Mouse (Mus musculus): Measurements from ENCODE around the gene Akt3.
A peak's percentile ranks its signal among the peaks of the same experiment; 100 is the strongest.

Akt3 gene

DNA sequence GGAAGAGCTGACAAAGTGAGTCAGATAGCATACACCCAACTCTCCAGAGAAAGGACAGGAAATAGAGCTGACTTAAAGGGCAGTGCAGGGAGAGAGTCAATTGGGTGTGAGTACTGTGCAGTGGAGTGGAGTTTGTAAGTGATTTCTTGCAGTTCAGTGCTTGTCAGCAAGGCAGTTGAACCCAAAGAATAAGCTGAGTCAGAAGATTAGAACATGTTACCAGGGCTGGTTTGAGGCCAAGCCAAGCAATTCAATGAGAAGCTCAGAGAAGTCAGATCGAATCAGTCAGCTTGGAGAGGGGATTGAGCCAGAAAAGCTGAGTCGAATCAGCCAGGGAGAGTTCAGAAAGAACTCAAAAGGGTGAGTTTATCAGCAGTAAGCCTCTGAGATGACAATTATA, 196.2 kb downstream of the Akt3 start:
- no peak for DNase-seq (ENCODE audit: extremely low read depth, insufficient read length, low spot score)

DNA sequence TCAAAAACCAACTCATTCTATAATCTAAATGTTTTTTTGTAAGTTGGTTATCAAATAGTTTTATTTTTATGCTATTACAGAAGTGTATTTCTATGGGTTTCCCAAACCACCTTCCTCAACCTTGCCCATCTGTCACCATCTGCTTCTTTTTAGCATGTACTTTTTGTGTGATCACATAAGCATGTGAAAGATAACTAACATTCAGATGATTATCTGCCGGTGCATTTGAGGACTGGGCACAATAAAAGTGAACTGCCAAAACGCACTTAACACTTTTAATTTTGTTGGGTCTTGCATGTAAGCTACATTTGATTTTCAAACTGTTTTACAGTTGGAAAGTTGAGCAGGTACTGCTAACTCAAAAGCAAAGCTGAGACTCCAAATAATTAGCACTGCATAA, 203.1 kb downstream of the Akt3 start:
- no peak for DNase-seq (ENCODE audit: extremely low read depth, insufficient read length, low spot score)

DNA sequence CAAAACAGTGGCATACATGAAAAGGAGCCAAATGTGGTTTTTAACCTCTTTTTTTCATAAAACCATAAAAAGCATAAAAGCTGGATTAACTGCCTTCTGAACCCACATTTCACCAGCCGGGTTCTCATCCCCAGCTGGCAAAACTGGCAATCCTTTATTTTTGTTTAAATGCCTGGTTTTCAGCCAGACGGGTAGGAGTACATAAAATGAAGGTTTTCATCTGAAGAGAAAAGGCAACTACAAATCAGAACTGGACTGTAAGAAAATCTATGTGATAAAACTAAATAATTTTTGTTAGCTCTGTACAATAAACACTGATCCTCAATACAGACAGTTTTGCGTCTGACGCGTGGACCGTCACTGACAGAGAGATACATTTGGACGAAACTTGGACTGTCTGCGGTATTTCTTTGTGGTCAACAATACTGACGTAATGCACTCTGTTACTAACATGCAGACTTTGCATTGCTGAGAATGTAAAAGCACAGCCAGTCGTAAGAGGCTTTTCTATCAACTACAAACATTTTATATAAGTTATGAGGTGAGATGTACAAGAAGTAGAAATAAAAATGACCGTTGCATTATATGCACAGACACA, 206.5 kb downstream of the Akt3 start:
- no peak for DNase-seq (ENCODE audit: extremely low read depth, insufficient read length, low spot score)

DNA sequence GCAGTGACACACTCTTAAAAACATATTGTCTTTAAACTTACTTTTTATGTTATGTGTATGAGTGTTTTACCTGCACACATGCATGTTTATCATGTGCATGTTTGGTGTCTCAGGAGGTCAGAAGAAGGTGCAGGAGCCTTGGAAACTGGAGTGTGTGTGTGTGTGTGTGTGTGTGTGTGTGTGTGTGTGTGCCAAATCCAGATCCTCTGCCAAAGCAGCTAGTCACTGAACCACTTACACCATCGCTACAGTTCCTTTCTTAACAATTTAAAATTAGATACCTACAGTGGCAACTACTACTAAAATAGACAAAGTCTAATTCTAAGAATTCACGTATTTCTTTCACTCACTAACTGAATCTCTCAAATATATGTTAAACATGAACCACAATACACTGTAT, 209.2 kb downstream of the Akt3 start:
- no peak for DNase-seq (ENCODE audit: extremely low read depth, insufficient read length, low spot score)

DNA sequence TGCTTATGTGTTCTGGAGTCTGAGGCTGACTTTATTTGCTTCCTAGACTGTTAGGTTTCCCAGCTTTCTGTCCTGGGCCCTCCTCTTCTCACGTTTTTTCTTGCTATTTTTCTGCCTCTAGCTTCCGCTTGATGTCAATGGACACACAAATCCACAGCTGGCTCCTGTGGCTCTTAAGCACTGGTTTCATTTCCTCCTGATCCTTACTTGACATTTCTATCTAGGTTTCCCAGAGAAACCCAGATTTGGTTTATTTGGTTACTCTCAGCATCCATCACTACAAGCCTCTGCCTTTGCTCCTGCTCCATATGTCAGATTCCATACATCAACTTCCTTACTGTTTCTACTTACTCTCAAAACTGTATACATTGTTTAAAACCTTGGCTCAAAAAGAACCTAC, 211.0 kb downstream of the Akt3 start:
- DNase-seq (ENCODE audit: extremely low read depth, insufficient read length, low spot score): no peak

DNA sequence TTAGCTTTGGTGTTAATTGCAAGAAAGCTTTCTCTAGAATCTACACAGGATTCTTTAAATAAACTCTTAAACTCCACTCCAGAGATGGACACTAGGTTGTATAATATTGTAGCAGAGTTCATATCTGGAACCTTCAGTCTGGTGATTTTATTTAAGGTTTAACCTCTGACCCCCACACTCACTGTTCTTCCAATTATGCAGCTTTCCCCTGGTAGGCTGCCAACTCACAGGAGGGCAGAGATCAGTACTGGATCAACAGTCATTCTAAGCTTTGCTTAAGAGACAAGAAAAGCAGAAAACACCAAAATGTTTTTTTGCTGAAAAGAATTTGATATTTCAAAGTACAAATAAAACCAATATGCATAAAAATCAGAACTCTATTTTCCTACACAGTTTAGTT, 212.1 kb downstream of the Akt3 start:
- no peak for DNase-seq (ENCODE audit: extremely low read depth, insufficient read length, low spot score)

DNA sequence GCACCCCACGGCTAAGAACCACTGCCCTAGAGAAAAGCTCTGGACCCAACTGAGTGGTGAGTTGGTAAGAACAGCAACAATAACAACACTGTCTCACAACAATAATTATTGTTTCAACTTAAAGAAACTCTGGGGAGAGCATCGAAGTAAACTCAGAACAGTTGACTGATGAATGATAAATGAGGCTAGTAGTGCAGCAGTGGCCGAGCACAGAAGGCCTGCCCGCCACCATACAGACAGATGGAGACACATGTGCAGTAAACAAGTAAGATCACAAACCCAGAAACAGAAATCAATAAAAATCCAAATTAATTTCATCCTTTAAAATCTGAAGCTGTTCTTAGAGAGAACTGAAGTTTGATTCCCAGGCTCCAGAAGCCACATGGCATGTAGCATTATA, 217.9 kb downstream of the Akt3 start:
- DNase-seq (ENCODE audit: extremely low read depth, insufficient read length, low spot score): no peak

DNA sequence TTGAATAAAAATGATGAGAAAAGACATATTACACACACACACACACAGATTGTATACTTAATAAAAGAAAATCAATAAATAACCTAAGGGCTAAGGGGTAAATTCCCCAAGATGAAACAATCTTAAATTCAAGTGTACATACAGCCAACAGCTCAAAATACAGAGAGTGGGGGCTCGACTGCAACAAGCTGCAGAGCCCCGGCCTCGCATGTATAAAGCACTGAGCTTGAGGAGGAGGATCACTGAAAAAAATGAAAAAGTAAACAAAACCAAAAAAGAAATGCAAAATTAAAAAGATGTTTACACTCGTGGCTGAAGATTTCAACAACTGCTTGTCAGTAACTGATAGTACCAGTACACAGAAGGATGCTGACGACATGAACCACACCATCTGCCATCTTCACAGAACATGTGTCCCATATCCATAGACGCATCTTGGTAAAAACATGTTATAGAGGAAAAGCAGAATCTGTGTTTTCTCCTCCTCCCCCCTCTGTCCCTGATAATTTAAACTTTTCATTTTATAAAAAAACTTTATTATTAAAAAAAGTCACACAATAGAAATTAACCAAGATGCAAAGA, 218.8 kb downstream of the Akt3 start:
- DNase-seq (ENCODE audit: extremely low read depth, insufficient read length, low spot score): no peak

DNA sequence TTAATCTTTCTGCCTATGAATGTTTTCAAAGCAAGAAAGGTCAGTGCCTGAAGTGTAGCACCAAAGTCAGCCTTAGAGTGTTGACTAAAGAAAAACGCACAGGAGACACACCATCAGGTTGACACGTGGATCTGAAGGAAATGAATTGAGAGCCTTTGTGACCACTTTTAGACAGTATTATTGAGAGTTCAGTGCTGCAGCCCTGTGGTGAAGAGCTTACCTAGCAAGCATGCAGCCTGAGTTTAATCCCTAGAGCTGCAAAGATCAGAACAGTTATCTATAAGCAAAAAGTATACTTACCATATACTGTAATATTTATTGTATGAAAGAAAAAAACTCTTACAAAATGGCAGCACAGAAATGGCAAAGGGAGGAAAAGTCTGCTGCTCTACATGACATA, 219.6 kb downstream of the Akt3 start:
- no peak for DNase-seq (ENCODE audit: extremely low read depth, insufficient read length, low spot score)

DNA sequence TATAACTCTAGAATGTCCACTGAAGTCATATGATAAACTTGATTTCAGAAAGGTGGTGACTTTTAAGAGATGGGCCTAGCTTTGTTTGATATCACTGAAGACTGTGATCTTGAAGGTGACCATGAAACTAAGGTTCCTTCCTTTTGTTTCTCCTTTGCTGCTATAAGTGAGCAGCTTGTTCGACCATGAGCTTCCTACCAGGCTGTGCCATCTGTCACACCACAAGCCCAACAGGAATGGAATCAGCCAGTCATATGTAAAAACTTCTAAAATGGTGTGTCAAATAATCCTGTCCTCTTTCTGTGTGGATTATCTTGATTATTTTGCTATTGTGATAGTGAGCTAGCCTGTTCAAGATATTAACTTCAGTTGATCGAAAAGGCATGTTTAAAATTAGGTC, 222.5 kb downstream of the Akt3 start:
- no peak for DNase-seq (ENCODE audit: extremely low read depth, insufficient read length, low spot score)

DNA sequence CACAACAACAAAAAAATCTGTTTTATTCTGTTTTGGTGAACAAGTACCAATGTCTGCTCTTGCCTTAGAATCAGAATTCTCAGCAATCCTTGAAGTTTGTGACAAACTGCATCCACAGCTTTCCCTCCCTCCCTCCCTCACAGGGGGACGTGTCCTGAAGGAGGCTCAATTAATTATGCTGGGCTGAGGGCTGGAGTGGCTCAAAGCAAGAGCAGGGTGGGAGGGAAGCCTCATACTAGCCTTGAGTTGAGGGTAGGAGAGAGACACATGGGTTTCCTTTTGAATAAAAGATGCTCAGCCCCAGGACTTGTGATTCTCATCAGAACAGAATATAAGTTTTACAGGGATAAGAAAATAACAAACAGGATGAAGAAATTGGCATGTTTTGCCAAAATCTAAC, 225.8 kb downstream of the Akt3 start:
- no peak for DNase-seq (ENCODE audit: extremely low read depth, insufficient read length, low spot score)

DNA sequence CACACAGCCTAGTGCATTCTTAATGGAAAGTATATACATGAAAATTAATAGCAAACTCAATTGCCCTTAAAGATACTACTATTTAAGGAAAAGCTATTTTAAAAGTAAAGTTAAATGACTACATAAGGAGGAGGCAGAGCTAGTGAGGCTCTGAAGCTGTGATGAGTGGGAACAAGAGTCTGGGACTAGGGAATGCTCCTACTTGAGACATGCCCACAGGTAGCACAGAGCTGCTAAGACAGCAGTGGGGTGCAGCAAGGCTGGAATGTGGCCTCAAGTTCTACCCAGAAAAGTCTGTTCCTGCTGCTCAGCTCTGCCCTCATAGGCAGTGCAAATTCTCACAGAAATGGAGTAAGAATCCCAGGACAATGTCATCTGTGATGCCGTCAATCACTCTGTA, 226.8 kb downstream of the Akt3 start:
- DNase-seq (ENCODE audit: extremely low read depth, insufficient read length, low spot score): no peak

DNA sequence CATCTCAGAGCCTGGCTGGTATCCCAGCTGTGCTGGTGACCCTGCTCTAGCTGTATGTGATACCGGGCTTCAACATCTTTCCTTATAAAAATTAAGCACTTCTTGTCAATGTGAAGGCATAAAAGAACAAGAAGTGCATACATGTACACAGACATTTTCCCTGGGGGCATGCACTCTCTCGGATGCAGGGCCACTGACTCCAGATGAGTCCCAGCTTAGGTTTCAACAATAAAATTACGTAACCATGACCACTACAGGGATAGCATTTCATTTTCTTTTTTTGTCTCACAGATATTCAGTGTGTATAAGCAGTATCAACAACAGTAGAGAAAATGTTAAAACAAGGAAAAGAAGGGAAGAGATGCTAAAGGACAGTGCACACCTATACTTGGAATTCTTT, 227.3 kb downstream of the Akt3 start:
- DNase-seq (ENCODE audit: extremely low read depth, insufficient read length, low spot score): no peak

DNA sequence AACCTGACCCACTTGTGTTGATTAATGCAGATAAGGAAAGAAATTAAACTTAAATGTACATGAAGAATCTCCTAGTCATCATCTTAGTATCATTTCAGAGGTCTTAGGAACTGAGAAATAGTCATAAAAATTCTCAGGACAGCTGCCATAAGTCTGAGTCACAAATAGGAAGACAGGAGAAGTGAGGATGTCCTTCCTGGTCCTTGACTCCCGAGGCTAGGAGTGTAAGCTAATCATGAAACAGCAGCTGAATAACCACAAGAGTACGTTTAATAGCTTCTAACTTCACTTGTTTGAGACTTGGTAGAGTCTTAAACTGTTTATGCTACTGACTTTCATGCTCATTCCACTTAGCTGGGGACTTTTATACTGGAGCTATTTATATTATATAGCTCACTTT, 229.0 kb downstream of the Akt3 start:
- no peak for DNase-seq (ENCODE audit: extremely low read depth, insufficient read length, low spot score)

DNA sequence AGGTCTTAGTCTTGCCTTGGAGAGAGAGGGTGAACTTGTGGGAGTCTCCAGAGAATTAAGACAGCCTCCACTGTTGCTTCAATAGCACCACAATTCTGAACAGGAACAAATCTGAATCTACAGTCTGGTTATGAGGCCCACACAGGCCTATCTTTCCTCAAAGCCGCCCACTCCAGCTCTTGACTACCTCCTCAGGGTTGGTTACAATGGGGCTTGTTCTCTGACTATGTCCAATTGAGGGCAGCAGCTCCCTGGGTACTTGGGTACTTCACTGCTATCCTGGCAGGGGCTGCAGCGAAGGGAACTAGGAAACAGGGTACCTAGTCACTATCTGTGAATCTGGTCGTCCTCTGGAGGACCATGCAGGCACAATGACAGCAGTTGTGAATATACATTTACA, 230.3 kb downstream of the Akt3 start:
- no peak for DNase-seq (ENCODE audit: extremely low read depth, insufficient read length, low spot score)

DNA sequence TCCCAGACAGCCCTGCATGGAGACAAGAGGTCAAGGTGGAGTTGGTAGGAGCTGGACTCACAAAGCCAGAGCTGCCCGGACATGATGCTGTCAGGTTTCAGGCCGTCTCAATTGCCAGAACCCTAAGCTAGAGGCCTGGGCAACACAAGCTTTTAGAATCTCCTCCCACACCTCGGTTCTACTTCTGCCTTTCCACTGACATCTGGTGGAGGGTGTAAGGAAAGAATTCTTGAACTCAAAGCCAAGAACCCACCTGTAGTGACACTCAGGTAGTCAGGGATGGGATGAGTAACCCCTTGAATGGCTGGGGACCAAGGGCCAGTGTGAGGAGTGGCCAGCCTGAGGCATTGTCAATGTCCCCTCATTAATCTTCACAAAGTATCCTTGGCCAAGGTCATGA, 235.3 kb downstream of the Akt3 start:
- DNase-seq (ENCODE audit: extremely low read depth, insufficient read length, low spot score): no peak

DNA sequence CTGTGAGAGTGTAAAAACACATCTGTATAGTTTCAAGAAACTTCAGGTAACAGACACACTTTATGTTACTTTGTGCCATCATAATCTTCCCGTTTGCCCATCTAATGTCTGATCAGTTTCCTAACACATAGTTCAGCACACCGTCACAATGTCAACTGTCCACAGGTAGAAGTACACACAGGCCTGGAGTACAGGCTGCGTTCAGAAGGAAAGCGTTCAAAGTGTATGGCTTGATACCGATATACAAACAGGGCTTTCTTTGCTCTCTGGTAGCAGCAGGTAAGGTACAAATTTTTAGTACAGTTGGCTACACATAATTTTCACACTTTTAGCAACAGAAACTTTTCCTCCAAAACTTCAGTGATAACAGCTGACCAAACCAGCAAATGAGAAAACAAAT, 238.3 kb downstream of the Akt3 start:
- DNase-seq (ENCODE audit: extremely low read depth, insufficient read length, low spot score): no peak

DNA sequence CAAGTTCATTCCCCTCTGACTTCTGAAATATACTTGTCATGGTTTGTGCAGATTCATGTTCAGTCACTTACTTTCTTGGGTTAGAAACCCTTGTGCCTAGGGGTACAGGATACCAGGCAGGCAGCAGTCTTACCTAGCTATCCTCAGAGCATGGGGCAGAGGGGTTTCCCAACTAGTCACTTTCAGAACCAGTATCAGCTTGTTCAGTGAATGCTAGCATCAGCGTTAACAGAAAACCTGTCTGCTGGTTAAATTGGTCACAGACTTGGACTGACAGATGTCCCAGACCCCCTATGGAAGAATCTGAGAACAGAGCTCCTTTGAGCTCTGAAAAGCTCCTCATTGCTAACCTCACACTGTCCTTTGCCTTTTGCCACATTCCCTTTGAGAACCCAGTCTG, 239.3 kb downstream of the Akt3 start:
- DNase-seq (ENCODE audit: extremely low read depth, insufficient read length, low spot score): no peak

DNA sequence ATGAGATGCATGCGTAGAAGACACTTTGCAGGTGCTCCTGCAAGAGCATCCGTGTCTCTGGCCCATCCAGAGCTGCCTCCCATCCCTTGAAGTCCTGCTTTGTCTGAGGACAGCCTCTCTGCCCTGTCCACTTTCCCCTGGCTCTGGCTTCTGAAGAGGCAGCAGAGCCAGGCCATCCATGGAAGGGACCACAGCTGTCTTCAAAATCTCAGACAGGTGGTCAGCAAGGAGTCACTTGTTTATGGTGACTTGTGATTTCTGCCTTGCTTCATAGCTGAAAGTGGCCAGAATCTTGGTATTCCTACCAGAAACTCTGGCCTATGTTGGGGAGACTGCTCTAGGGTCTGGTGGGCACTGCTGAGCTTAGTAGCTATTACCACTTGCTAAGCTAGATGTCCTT, 241.3 kb downstream of the Akt3 start:
- DNase-seq (ENCODE audit: extremely low read depth, insufficient read length, low spot score): no peak

DNA sequence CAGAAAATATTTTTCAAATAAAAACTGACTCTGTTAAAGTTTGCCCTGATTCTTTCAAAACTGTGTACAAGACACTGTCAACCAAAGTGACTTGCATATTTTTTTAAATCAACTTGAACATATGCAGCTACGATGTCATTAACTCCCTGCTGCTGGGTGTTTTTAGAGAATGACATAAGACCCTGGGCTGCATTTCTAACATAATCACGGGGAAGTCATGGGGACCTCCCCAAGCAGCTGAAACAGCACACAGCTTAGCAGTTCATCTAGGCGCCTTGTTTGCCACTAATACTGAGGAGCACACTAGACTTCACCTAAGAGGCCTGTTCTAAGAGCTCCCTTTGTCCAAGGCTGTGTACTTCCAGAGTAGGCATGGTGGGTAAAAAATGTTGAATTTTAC, 242.1 kb downstream of the Akt3 start:
- no peak for DNase-seq (ENCODE audit: extremely low read depth, insufficient read length, low spot score)

DNA sequence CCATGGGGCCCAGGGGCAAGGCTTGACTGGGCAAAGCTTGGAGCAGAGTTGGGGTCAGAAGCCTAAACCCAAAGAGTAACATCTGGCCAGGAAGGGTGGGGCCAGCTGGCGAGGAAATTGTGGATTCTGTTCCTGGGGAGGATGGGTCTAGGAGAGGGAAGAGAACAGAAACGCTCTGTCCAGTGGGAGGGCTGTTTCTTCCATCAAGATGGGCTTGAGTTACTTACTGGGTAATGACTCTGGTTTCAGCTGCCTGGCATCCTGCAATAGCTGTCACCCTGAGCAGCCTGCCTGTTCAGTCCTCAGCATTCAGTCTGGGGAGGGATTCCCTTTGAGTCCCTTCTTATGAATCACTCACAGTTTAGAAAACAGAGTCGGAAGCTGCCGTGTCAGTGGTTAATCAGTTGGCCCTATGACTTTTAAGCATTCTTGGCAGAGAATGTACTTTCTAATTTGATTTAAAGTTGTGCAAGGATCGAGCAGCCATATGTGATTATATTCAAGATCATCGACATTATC, 243.0 kb downstream of the Akt3 start:
- peak; percentile 71 for DNase-seq (ENCODE audit: extremely low read depth, insufficient read length, low spot score)

DNA sequence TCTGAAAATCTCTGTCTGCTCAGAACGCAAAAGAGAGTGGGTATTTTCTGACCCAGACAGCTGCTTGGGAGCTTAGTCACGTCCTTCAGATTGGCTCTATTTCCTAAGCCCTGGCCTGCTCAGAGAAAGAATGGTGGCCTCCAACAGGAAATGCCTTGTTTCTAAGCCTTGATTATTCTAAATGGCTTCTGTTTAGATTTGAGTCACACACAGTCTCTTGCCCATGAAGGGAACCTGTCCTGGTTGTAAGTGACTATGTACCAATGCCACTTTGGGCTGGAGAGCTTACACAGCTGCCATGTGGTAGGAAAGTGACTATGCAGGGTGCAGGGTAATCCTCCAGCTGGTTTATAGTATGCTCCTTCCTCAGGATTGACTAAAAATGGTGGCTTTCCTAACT, 243.7 kb downstream of the Akt3 start:
- peak; percentile 68 for DNase-seq (ENCODE audit: extremely low read depth, insufficient read length, low spot score)

DNA sequence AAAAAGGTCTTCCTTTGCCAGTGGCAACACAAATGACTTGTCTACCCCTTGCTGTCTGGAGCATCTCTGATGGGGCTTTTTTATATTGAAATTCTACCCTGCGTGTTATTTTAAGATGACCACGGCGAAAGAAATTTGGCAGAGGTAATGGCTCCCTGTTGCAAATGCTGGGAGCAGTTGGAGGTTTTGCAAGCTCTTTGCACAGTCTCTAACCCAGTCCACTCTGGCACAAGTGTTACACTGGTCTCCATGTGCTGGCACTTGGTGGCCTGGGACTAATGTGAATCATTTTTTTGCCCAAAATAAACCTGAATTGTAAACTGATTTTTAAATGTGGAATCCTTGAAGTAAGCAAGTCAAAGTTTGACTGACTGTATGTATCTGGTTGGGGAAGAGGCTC, 244.2 kb downstream of the Akt3 start:
- DNase-seq (ENCODE audit: extremely low read depth, insufficient read length, low spot score): peak; percentile 63
